Mouse (Mus musculus): ENCODE data around the gene Lgals4.
"Not testable (repeated sequence)": the region's sequence is repeated elsewhere in the genome, so short reads cannot be mapped to it uniquely, and the experiment has no call there.

The Lgals4 gene

DNA sequence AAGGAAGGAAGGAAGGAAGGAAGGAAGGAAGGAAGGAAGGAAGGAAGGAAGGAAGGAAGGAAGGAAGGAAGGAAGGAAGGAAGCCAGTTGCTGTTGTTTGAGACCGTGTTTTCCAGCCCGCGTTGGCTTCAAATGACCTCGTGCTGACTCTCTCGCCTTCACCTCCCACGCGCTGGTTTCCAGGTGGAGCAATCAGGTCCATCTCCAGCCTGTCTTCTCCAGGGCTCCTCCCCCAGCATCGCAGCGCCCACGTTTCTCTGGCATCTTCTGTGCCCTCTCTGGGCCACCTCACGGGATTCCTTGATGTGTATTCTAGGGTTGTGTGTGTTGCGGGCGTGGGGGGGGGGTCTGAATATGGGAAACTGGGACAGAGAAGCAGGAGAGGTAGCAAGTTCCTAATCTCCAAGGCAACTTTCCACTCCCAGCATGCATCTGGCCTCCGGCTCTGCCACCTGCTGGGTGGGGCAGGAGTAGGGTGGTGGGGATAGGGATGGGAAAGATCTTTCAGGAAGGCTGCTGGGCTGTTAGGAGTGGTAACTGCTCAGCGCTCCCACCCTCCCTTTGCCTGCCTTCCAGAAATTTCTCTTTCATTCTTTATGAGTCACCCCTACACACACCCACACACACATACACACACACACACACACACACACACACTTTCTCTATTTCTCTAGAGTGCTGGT lies 29.3 kb downstream of the Lgals4 start:
- no peaks in the 10 kb centered on the region for H3K27me3 ChIP-seq (ENCODE audit: control insufficient read depth, insufficient read depth, low read length, poor library complexity, severe bottlenecking)
- H3K36me3 ChIP-seq (ENCODE audit: control insufficient read depth, insufficient read depth, low read length, poor library complexity, severe bottlenecking), result no peaks in the 10 kb centered on the region
- DNase-seq (ENCODE audit: low read depth, low spot score), result no peak

GRCm38 (mm10) chr7:28863540-28863939 lies 29.9 kb downstream of the Lgals4 start, which contains the start of gene Lgals7:
TSS of gene Lgals7 (plus strand) at chr7:28863853.
- Histone ChIP-seq H3K27me3 (ENCODE audit: control insufficient read depth, insufficient read depth, low read length, poor library complexity, severe bottlenecking) (no peaks in the 10 kb centered on the region), H3K36me3 (ENCODE audit: control insufficient read depth, insufficient read depth, low read length, poor library complexity, severe bottlenecking) (no peaks in the 10 kb centered on the region)
- no peak for DNase-seq (ENCODE audit: low read depth, low spot score)

GRCm38 (mm10) chr7:28864288-28864750 lies 30.7 kb downstream of the Lgals4 start:
- Histone ChIP-seq H3K27me3 (ENCODE audit: control insufficient read depth, insufficient read depth, low read length, poor library complexity, severe bottlenecking) (no peaks in the 10 kb centered on the region), H3K36me3 (ENCODE audit: control insufficient read depth, insufficient read depth, low read length, poor library complexity, severe bottlenecking) (no peaks in the 10 kb centered on the region)
- DNase-seq (ENCODE audit: low read depth, low spot score), result no peak

GRCm38 (mm10) chr7:28865481-28866300 lies 32.0 kb downstream of the Lgals4 start:
- Histone ChIP-seq H3K36me3 (ENCODE audit: control insufficient read depth, insufficient read depth, low read length, poor library complexity, severe bottlenecking) (no peaks in the 10 kb centered on the region), H3K27me3 (ENCODE audit: control insufficient read depth, insufficient read depth, low read length, poor library complexity, severe bottlenecking) (no peaks in the 10 kb centered on the region)
- DNase-seq (ENCODE audit: low read depth, low spot score), result peak; percentile 91

DNA sequence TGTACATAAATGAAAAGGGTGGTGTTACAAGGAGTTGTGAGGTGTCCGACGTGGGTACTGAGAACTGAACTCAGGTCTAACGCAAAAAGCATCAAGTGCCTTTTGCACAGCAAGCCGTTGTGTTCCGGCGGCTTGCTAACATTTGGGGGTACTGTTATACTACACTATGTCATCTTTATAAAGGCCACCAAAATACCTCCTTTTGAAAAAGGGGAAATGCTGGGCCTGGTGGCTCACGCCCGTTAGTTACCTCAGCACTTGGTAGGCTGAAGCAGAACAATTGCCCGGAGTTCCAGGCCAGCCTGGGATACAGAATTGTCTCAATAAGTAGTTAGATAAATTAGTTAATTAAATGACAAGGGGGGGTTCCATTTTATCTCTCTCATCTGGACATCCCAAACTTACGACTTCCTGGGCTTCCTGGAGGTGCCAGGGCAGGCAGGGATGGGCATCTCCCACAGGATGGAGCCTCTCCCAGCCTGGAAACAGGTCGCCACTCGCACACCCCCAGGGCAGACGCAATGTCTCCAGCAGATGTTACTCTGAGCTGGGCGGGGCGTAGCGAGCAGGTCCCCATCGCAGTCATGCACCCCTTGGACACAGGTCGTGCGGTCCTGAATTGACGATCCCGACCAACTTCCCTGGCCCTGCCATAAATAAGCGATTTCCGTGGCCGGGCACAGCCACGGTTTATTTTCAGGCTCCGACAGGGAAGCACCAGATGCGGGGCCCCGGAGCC lies 33.3 kb downstream of the Lgals4 start:
- peak; percentile 53 for DNase-seq (ENCODE audit: low read depth, low spot score)
- Histone ChIP-seq H3K36me3 (ENCODE audit: control insufficient read depth, insufficient read depth, low read length, poor library complexity, severe bottlenecking) (no peaks in the 10 kb centered on the region), H3K27me3 (ENCODE audit: control insufficient read depth, insufficient read depth, low read length, poor library complexity, severe bottlenecking) (no peaks in the 10 kb centered on the region)

- not testable (repeated sequence) for H3K36me3 ChIP-seq (ENCODE audit: control insufficient read depth, insufficient read depth, low read length, poor library complexity, severe bottlenecking)
These were observed 34.1 kb downstream of the Lgals4 start for GRCm38 (mm10) chr7:28867508-28868340.

DNA sequence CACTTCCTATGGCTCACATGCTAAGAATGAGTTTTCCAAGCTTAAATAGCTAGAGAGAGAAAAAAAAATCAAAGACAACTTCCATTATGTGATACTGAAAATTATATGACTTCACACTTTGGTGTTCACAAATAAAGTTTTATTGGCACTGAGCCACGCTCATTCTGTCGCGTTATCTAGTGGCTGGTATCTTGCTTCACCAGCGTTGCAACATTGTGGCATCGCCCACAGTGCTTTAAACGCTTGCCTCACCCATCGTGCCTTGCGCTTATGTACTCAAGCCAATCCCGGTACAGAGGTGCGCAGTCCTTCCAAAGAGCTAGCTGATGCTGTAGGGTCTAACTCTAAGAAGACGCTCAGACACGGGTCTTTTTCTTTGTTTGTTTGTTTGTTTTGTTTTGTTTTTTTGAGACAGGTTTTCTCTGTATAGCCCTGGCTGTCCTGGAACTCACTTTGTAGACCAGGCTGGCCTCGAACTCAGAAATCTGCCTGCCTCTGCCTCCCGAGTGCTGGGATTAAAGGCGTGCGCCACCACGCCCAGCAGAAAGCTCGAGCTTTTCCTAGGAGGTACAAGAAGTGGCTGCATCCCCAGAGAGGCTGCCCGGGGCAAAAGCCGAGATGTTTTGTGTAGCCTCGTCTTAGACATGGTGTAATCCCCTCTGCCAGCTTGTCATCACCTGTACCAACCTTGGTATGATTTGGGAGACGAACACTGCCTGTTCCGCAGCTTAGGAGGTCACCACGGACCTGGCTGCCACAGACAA lies 37.4 kb downstream of the Lgals4 start:
- DNase-seq (ENCODE audit: low read depth, low spot score), result no peak
- Histone ChIP-seq H3K27me3 (ENCODE audit: control insufficient read depth, insufficient read depth, low read length, poor library complexity, severe bottlenecking) (no peaks in the 10 kb centered on the region), H3K36me3 (ENCODE audit: control insufficient read depth, insufficient read depth, low read length, poor library complexity, severe bottlenecking) (no peaks in the 10 kb centered on the region)

More at GRCm38 (mm10) chr7:28867508-28868340, 34.1 kb downstream of the Lgals4 start:
- H3K27me3 ChIP-seq (ENCODE audit: control insufficient read depth, insufficient read depth, low read length, poor library complexity, severe bottlenecking), result not testable (repeated sequence)
- DNase-seq (ENCODE audit: low read depth, low spot score), result peak; percentile 89

DNA sequence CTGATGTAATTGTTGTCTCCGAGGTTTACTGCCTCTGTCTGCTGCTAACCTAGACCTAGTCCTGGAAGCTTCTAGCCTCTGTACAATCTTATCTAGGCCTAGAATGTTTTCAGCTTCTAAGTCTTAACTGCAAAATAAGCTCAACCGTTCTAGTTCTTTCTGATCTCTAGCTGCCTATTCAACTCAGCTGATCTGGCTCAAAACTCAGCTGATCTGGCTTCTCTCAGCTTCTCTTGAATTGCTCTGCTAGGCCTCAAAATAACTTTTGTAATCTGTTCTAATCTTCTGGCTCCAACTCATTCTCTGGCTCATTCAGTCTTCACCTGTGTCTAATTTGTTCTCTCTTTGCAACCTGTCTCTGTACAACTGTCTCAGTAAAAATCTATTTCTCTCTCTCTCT lies 40.9 kb downstream of the Lgals4 start:
- no peaks in the 10 kb centered on the region for H3K27me3 ChIP-seq (ENCODE audit: control insufficient read depth, insufficient read depth, low read length, poor library complexity, severe bottlenecking)

DNA sequence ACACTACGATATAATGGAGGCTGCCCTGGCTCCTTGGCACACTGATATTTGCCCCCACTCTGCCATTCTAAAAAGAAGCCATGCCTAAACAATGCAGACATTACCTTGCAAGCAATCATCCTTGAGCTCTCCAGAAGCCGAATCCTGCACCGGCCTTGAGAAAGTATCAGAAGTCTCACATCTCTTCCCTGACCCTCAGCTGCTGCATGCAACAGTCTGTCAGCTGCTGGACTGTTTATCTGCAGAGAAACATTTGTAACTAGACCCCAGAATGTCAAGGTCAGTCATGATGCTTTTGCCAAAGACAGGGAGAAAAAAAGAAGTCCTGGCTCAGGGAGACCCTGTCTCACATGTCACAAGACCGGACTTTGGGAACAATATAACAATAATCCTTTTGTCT lies 42.4 kb downstream of the Lgals4 start:
- H3K27me3 ChIP-seq (ENCODE audit: control insufficient read depth, insufficient read depth, low read length, poor library complexity, severe bottlenecking), result no peaks in the 10 kb centered on the region
- no peaks in the 10 kb centered on the region for H3K36me3 ChIP-seq (ENCODE audit: control insufficient read depth, insufficient read depth, low read length, poor library complexity, severe bottlenecking)
- DNase-seq (ENCODE audit: low read depth, low spot score), result no peak

More for the DNA sequence above, 40.9 kb downstream of the Lgals4 start:
- no peak for DNase-seq (ENCODE audit: low read depth, low spot score)
- H3K36me3 ChIP-seq (ENCODE audit: control insufficient read depth, insufficient read depth, low read length, poor library complexity, severe bottlenecking), result no peaks in the 10 kb centered on the region

DNA sequence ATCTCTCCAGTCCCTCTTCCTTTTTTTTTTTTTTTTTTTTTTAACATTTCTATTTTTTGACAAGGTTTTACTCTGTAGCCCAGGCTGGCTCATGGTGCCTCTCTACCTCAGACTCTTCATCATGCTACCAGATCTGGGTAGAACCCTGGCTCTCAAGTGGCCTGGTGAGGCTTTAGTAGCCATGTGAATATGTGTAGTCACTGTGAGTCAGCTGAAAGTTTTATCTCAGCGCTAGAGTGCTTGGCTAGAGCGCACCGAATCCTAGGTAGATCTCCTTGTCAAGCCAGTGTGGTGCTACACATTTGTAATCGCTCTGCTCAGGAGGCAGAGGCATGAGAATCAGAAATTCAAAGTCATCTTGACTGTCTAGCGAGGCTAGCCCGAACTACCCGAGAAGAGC lies 43.5 kb downstream of the Lgals4 start:
- DNase-seq (ENCODE audit: low read depth, low spot score), result no peak
- H3K36me3 ChIP-seq (ENCODE audit: control insufficient read depth, insufficient read depth, low read length, poor library complexity, severe bottlenecking), result no peaks in the 10 kb centered on the region
- H3K27me3 ChIP-seq (ENCODE audit: control insufficient read depth, insufficient read depth, low read length, poor library complexity, severe bottlenecking), result no peaks in the 10 kb centered on the region

- no peaks in the 10 kb centered on the region for H3K27me3 ChIP-seq (ENCODE audit: control insufficient read depth, insufficient read depth, low read length, poor library complexity, severe bottlenecking)
- no peaks in the 10 kb centered on the region for H3K36me3 ChIP-seq (ENCODE audit: control insufficient read depth, insufficient read depth, low read length, poor library complexity, severe bottlenecking)
- no peak for DNase-seq (ENCODE audit: low read depth, low spot score)
These were observed 44.2 kb downstream of the Lgals4 start for GRCm38 (mm10) chr7:28877856-28878255.

DNA sequence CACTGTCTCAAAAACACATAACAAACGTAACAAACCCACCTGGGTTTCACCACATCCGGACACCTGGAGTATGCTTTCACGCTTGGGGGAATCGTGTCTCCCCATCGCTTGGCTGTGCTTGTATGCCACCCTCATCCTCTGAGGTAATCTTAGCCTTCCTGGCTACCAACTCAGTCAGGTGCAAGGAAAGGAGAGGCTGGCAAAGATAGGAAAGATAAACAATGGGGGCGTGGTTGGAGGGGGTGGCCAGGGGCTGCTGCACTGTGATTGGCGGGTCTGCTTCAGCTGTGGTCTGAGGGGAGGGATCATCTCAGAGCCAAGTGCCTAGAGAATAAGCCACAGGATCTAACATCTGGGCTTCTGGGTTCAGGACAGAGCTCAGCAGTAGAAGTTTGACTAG lies 46.0 kb downstream of the Lgals4 start:
- no peaks in the 10 kb centered on the region for H3K27me3 ChIP-seq (ENCODE audit: control insufficient read depth, insufficient read depth, low read length, poor library complexity, severe bottlenecking)
- peak; percentile 31 for DNase-seq (ENCODE audit: low read depth, low spot score)
- no peaks in the 10 kb centered on the region for H3K36me3 ChIP-seq (ENCODE audit: control insufficient read depth, insufficient read depth, low read length, poor library complexity, severe bottlenecking)

- DNase-seq (ENCODE audit: low read depth, low spot score), result no peak
- no peaks in the 10 kb centered on the region for H3K27me3 ChIP-seq (ENCODE audit: control insufficient read depth, insufficient read depth, low read length, poor library complexity, severe bottlenecking)
- H3K36me3 ChIP-seq (ENCODE audit: control insufficient read depth, insufficient read depth, low read length, poor library complexity, severe bottlenecking), result no peaks in the 10 kb centered on the region
These were observed 46.9 kb downstream of the Lgals4 start for GRCm38 (mm10) chr7:28880554-28880953.
